Mouse (Mus musculus) liver, embryonic 14.5 days (tissue): ENCODE results near the gene Egfem1.

ENCODE experiments used
- CTCF ChIP-seq: IDR thresholded peaks from 2 replicates; pipeline ENCODE4 v1.5.1; 2016; ENCODE audit warnings: antibody characterized with exemption, low read depth, control low read depth
- EP300 ChIP-seq: IDR thresholded peaks from 2 replicates; pipeline ENCODE4 v1.6.1; 2016; ENCODE audit warnings: antibody characterized with exemption, low read depth

- TF ChIP-seq CTCF, result no peak
- TF ChIP-seq EP300, result no peak
Measured at GRCm38 (mm10) chr3:29539902-29540301, 458.1 kb downstream of the Egfem1 start.
